Mouse (Mus musculus) embryonic facial prominence, embryonic 13.5 days (tissue): ENCODE data around the gene Tbcel. TPM values are rescaled to one million over a fixed set of nuclear protein-coding genes. Genes with fewer than 3 reads are reported as not detected.

ENCODE experiments used
- ATAC-seq: fragments of 200-750 bp; cut with Nextera tagmentation; 2 replicates; pipeline ENCODE4 v1.8.0; 2017; ENCODE audit warnings: low read depth; ENCODE audit not compliant: insufficient number of reproducible peaks, insufficient read depth, low FRiP score, low TSS enrichment
- H3K27ac ChIP-seq: fragments of 300-500 bp; sonication (generic); 2 replicates; pipeline ENCODE4 v1.5.1; 2015; ENCODE audit warnings: moderate library complexity, mild to moderate bottlenecking, inconsistent platforms
- H3K27me3 ChIP-seq: fragments of 300-500 bp; sonication (generic); 2 replicates; pipeline ENCODE4 v1.6.1; 2015; ENCODE audit warnings: mild to moderate bottlenecking, inconsistent platforms
- H3K36me3 ChIP-seq: fragments of 300-500 bp; sonication (generic); 2 replicates; pipeline ENCODE4 v1.6.1; 2015; ENCODE audit warnings: mild to moderate bottlenecking, inconsistent platforms
- H3K4me1 ChIP-seq: fragments of 300-500 bp; sonication (generic); 2 replicates; pipeline ENCODE4 v1.6.1; 2015; ENCODE audit warnings: inconsistent platforms
- H3K4me2 ChIP-seq: fragments of 300-500 bp; sonication (generic); 2 replicates; pipeline ENCODE4 v1.6.1; 2015; ENCODE audit warnings: moderate library complexity, mild to moderate bottlenecking, inconsistent platforms
- H3K4me3 ChIP-seq: fragments of 300-500 bp; sonication (generic); 2 replicates; pipeline ENCODE4 v1.5.1; 2015; ENCODE audit warnings: mild to moderate bottlenecking, inconsistent platforms
- H3K9ac ChIP-seq: fragments of 300-500 bp; sonication (generic); 2 replicates; pipeline ENCODE4 v1.6.1; 2015; ENCODE audit warnings: mild to moderate bottlenecking, inconsistent platforms
- H3K9me3 ChIP-seq: fragments of 300-500 bp; sonication (generic); 2 replicates; pipeline ENCODE4 v1.6.1; 2016; ENCODE audit warnings: inconsistent platforms
- WGBS: fragments of 180-500 bp; shearing (Covaris S2); methylation state at CpG from one replicate; pipeline ENCODE4 v1.1.7; 2015; ENCODE audit warnings: mixed read lengths; 5-methylcytosine and 5-hydroxymethylcytosine counted together
- polyA plus RNA-seq: library from polyadenylated mRNA; unstranded; fragments of >200 nt; fragmentation: Nextera tagmentation; extraction: Ambion mirVana; gene quantifications from 2 replicates; pipeline ENCODE4 v1.2.1, GENCODE M21; 2015

Gene Tbcel
- polyA plus RNA-seq, 1 experiment from 2014 or later = 4.9 TPM

- no peak for ATAC-seq
- no peak overlapping the region for H3K9ac ChIP-seq
- H3K4me2 ChIP-seq = no peak overlapping the region
- no peaks in the 10 kb centered on the region for H3K36me3 ChIP-seq
- no peaks in the 10 kb centered on the region for H3K4me1 ChIP-seq
- no peak overlapping the region for H3K4me3 ChIP-seq
- H3K27me3 ChIP-seq = no peaks in the 10 kb centered on the region
- no peak overlapping the region for H3K27ac ChIP-seq
- H3K9me3 ChIP-seq = no peaks in the 10 kb centered on the region
- WGBS = 82% methylated on average over 4 of the region's 4 CpGs
These were observed 101.9 kb downstream of the Tbcel start for GRCm38 (mm10) chr9:42405736-42406135.

GRCm38 (mm10) chr9:42401486-42401885 is 106.1 kb downstream of the Tbcel start:
- 74% methylated on average over 6 of the region's 6 CpGs for WGBS
- Histone ChIP-seq H3K27me3 (no peaks in the 10 kb centered on the region), H3K4me1 (no peaks in the 10 kb centered on the region), H3K4me2 (no peak overlapping the region), H3K4me3 (no peak overlapping the region), H3K9me3 (no peaks in the 10 kb centered on the region), H3K36me3 (no peaks in the 10 kb centered on the region), H3K9ac (no peak overlapping the region), H3K27ac (no peak overlapping the region)
- no peak for ATAC-seq

- Histone ChIP-seq H3K27ac (no peak within 1 kb of the TSS), H3K9me3 (no peaks in the 10 kb centered on the region), H3K9ac (no peak within 1 kb of the TSS), H3K4me1 (0 out of 2 replicates have a peak, but pooled peaks cover 4% of the 10 kb centered on the region), H3K4me2 (no peak within 1 kb of the TSS), H3K36me3 (no peaks in the 10 kb centered on the region), H3K27me3 (no peaks in the 10 kb centered on the region), H3K4me3 (no peak within 1 kb of the TSS)
- 48% methylated on average over 6 of the region's 6 CpGs for WGBS
- ATAC-seq = no peak
These were observed 107.8 kb downstream of the Tbcel start, which contains the start of gene Tecta for GRCm38 (mm10) chr9:42399829-42400228. Gene Tecta (minus strand): TSS chr9:42399929.

GRCm38 (mm10) chr9:42396141-42396540 is 111.5 kb downstream of the Tbcel start:
- Histone ChIP-seq H3K9ac (no peak overlapping the region), H3K4me2 (no peak overlapping the region), H3K4me3 (no peak overlapping the region), H3K27me3 (no peaks in the 10 kb centered on the region), H3K36me3 (no peaks in the 10 kb centered on the region), H3K27ac (no peak overlapping the region), H3K4me1 (peaks cover 10% of the 10 kb centered on the region; the same call in 1 of the 2 replicates), H3K9me3 (no peaks in the 10 kb centered on the region)
- ATAC-seq = no peak
- WGBS = 74% methylated on average over 2 of the region's 2 CpGs

- H3K4me3 ChIP-seq = no peak overlapping the region
- H3K27me3 ChIP-seq = no peaks in the 10 kb centered on the region
- no peaks in the 10 kb centered on the region for H3K9me3 ChIP-seq
- H3K36me3 ChIP-seq = no peaks in the 10 kb centered on the region
- peaks cover 17% of the 10 kb centered on the region for H3K4me1 ChIP-seq
- H3K27ac ChIP-seq = no peak overlapping the region
- no peak for ATAC-seq
- H3K9ac ChIP-seq = no peak overlapping the region
- no peak overlapping the region for H3K4me2 ChIP-seq
- 84% methylated on average over 6 of the region's 6 CpGs for WGBS
These were observed 112.7 kb downstream of the Tbcel start for GRCm38 (mm10) chr9:42394903-42395302.

GRCm38 (mm10) chr9:42394321-42394720 is 113.3 kb downstream of the Tbcel start:
- H3K27me3 ChIP-seq = no peaks in the 10 kb centered on the region
- 79% methylated on average over 8 of the region's 8 CpGs for WGBS
- H3K4me2 ChIP-seq = no peak overlapping the region
- no peak overlapping the region for H3K9ac ChIP-seq
- no peaks in the 10 kb centered on the region for H3K9me3 ChIP-seq
- H3K27ac ChIP-seq = no peak overlapping the region
- ATAC-seq = no peak
- H3K4me1 ChIP-seq = peaks cover 17% of the 10 kb centered on the region
- H3K36me3 ChIP-seq = no peaks in the 10 kb centered on the region
- H3K4me3 ChIP-seq = no peak overlapping the region

- ATAC-seq = no peak
- no peaks in the 10 kb centered on the region for H3K9me3 ChIP-seq
- peaks cover 17% of the 10 kb centered on the region for H3K4me1 ChIP-seq
- no peak overlapping the region for H3K4me2 ChIP-seq
- no peaks in the 10 kb centered on the region for H3K36me3 ChIP-seq
- H3K27ac ChIP-seq = no peak overlapping the region
- no peaks in the 10 kb centered on the region for H3K27me3 ChIP-seq
- H3K4me3 ChIP-seq = no peak overlapping the region
- WGBS = 49% methylated on average over 6 of the region's 6 CpGs
- H3K9ac ChIP-seq = no peak overlapping the region
These were observed 114.7 kb downstream of the Tbcel start for GRCm38 (mm10) chr9:42392927-42393326.

- H3K27ac ChIP-seq = no peak overlapping the region
These were observed 119.1 kb downstream of the Tbcel start for GRCm38 (mm10) chr9:42388490-42388889.

GRCm38 (mm10) chr9:42387038-42387437 is 120.6 kb downstream of the Tbcel start:
- H3K4me2 ChIP-seq = no peak overlapping the region
- no peak overlapping the region for H3K4me3 ChIP-seq
- H3K27me3 ChIP-seq = 0 out of 2 replicates have a peak, but pooled peaks cover 6% of the 10 kb centered on the region
- no peak overlapping the region for H3K9ac ChIP-seq
- 63% methylated on average over 8 of the region's 8 CpGs for WGBS
- H3K9me3 ChIP-seq = no peaks in the 10 kb centered on the region
- no peak overlapping the region for H3K27ac ChIP-seq
- no peak for ATAC-seq
- no peaks in the 10 kb centered on the region for H3K36me3 ChIP-seq
- peaks cover 14% of the 10 kb centered on the region for H3K4me1 ChIP-seq

More at GRCm38 (mm10) chr9:42388490-42388889, 119.1 kb downstream of the Tbcel start:
- H3K4me2 ChIP-seq = no peak overlapping the region
- H3K27me3 ChIP-seq = 0 out of 2 replicates have a peak, but pooled peaks cover 6% of the 10 kb centered on the region
- H3K36me3 ChIP-seq = no peaks in the 10 kb centered on the region
- H3K9me3 ChIP-seq = no peaks in the 10 kb centered on the region
- H3K4me1 ChIP-seq = peaks cover 14% of the 10 kb centered on the region
- WGBS = 46% methylated on average over 4 of the region's 4 CpGs
- no peak for ATAC-seq
- no peak overlapping the region for H3K4me3 ChIP-seq
- H3K9ac ChIP-seq = no peak overlapping the region

- 0 out of 2 replicates have a peak, but pooled peaks cover 6% of the 10 kb centered on the region for H3K27me3 ChIP-seq
- no peak overlapping the region for H3K9ac ChIP-seq
- peaks cover 3% of the 10 kb centered on the region for H3K4me1 ChIP-seq
- H3K9me3 ChIP-seq = no peaks in the 10 kb centered on the region
- no peak overlapping the region for H3K27ac ChIP-seq
- ATAC-seq = no peak
- H3K4me2 ChIP-seq = no peak overlapping the region
- WGBS = 82% methylated on average over 13 of the region's 13 CpGs
- no peak overlapping the region for H3K4me3 ChIP-seq
- H3K36me3 ChIP-seq = no peaks in the 10 kb centered on the region
These were observed 122.0 kb downstream of the Tbcel start for GRCm38 (mm10) chr9:42385656-42386055.

GRCm38 (mm10) chr9:42382628-42383347 is 124.8 kb downstream of the Tbcel start:
- Histone ChIP-seq H3K4me1 (no peaks in the 10 kb centered on the region), H3K9me3 (no peaks in the 10 kb centered on the region), H3K4me3 (no peak overlapping the region), H3K27me3 (0 out of 2 replicates have a peak, but pooled peaks cover 6% of the 10 kb centered on the region), H3K4me2 (no peak overlapping the region), H3K9ac (no peak overlapping the region), H3K36me3 (no peaks in the 10 kb centered on the region), H3K27ac (no peak overlapping the region)
- ATAC-seq = no peak
- WGBS = 74% methylated on average over 8 of the region's 8 CpGs

- no peak for ATAC-seq
- Histone ChIP-seq H3K9ac (no peak overlapping the region), H3K27ac (no peak overlapping the region), H3K9me3 (no peaks in the 10 kb centered on the region), H3K36me3 (no peaks in the 10 kb centered on the region), H3K4me2 (no peak overlapping the region), H3K4me1 (no peaks in the 10 kb centered on the region), H3K27me3 (0 out of 2 replicates have a peak, but pooled peaks cover 6% of the 10 kb centered on the region), H3K4me3 (no peak overlapping the region)
- 56% methylated on average over 5 of the region's 5 CpGs for WGBS
These were observed 125.5 kb downstream of the Tbcel start for GRCm38 (mm10) chr9:42382063-42382462.
